Comparison of ENCODE assay signal across 8 mouse cellular contexts in the genomic region with DNA sequence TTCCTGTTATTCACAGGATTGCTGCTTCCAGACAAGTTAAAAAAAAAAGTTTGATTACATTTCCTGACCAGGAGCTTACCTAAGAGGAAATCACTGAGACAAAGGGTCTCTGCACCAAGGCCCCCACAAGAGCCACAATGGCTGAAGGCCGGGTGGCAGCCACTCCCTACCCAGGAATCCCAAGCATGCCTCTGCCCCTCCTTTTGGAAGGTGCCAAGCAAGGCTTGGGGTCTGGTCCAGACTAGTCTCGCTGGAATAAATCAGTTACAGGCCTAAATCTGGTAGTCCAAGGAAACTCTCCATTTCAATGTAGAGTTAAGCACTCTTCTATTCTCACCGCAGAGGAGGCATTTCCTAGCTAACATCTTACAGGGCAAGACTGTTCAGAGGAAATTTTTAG.
DNase-seq lines count a peak whose midpoint lies in the region; ATAC-seq and TF ChIP-seq lines count a peak whose summit lies in the region.

No protein-coding gene starts in this region.

- TF ChIP-seq CTCF in embryonic fibroblast, embryonic 13.5 days (IDR thresholded peaks at IDR 0.05; ENCODE audit: borderline replicate concordance, insufficient read depth, low read length), result no peak

- peak overlapping the region; percentile 85; the same call in 1 of the 2 replicates for H3K9ac ChIP-seq in intestine, embryonic 14.5 days (ENCODE audit: low read length)

- ATAC-seq in intestine, embryonic 14.5 days (replicated peaks; ENCODE audit: low FRiP score, low TSS enrichment, low read depth), result no peak

- WGBS in intestine, embryonic 14.5 days, result 16% methylated on average over 3 of the region's 3 CpGs

- H3K36me3 ChIP-seq in intestine, embryonic 14.5 days (ENCODE audit: control insufficient read depth, insufficient read depth, low read length), result no peaks in the 10 kb centered on the region

- H3K9me3 ChIP-seq in intestine, embryonic 14.5 days (ENCODE audit: control insufficient read depth, low read length), result no peaks in the 10 kb centered on the region

- intact Hi-C loops in left cerebral cortex, postnatal 4 days (cut with DNase I), result loop anchor here (10.0 kb wide), 1 partner anchor 428 kb away; the partner anchor contains the start of gene Schip1
- intact Hi-C loops in left cerebral cortex, postnatal 25 days (cut with DNase I), result loop anchor here (10.0 kb wide), 1 partner anchor 128 kb away; no protein-coding TSS in a partner anchor

- peak overlapping the region; percentile 56 for H3K4me3 ChIP-seq in embryonic fibroblast, embryonic 13.5 days (ENCODE audit: insufficient read depth, low read length)
- H3K4me3 ChIP-seq in intestine, embryonic 14.5 days (ENCODE audit: low read depth, low read length), result peak overlapping the region; percentile 75

- peak; percentile 43 for DNase-seq in Muller cell, postnatal 12 days (ENCODE audit: inconsistent ontology term)
- DNase-seq in intestine, embryonic 14.5 days (ENCODE audit: low spot score), result no peak
- peak; percentile 46 to 63 for DNase-seq in lung, adult 18-20 months
- no peak for DNase-seq in cerebellum, adult 11 months
- DNase-seq in left cerebral cortex, postnatal 4 days, result no peak
- no peak for DNase-seq in left cerebral cortex, postnatal 25 days (ENCODE audit: low spot score in 2 of 2)
- DNase-seq in urinary bladder, postnatal 4 days (ENCODE audit: low spot score in 2 of 2), result no peak

- no peak for TF ChIP-seq POLR2A in embryonic fibroblast, embryonic 13.5 days (IDR thresholded peaks at IDR 0.05; ENCODE audit: low read depth, low read length)

- peak overlapping the region; percentile 74 for H3K27ac ChIP-seq in embryonic fibroblast, embryonic 13.5 days (ENCODE audit: insufficient read depth, low read length)
- H3K27ac ChIP-seq in intestine, embryonic 14.5 days (ENCODE audit: low read depth), result peak overlapping the region; percentile 97

- peaks cover 6% of the 10 kb centered on the region; the same call in 1 of the 2 replicates for H3K4me1 ChIP-seq in embryonic fibroblast, embryonic 13.5 days (ENCODE audit: control insufficient read depth, insufficient read depth, low read length)
- peaks cover 17% of the 10 kb centered on the region; the same call in 1 of the 2 replicates for H3K4me1 ChIP-seq in intestine, embryonic 14.5 days (replicated peaks; ENCODE audit: control insufficient read depth, insufficient read depth, low read length)

- H3K27me3 ChIP-seq in intestine, embryonic 14.5 days (replicated peaks; ENCODE audit: control insufficient read depth, insufficient read depth, low read length), result no peaks in the 10 kb centered on the region

- peak overlapping the region; percentile 76 for H3K4me2 ChIP-seq in intestine, embryonic 14.5 days (ENCODE audit: low read length)

Comparison
In these comparisons a context has a peak if more than half of its experiments do, and no peak if none do; other contexts are left out.
1. DNase-seq: peak in Muller cell, postnatal 12 days (single experiment) and lung, adult 18-20 months (2 of 2); none in intestine, embryonic 14.5 days (single experiment), cerebellum, adult 11 months (single experiment), left cerebral cortex, postnatal 4 days (single experiment), left cerebral cortex, postnatal 25 days (0 of 2) and urinary bladder, postnatal 4 days (0 of 2).